Mouse (Mus musculus) olfactory bulb, adult 2 months (tissue): Measurements from ENCODE around the gene Hist1h1c. TPM values are rescaled to one million over a fixed set of nuclear protein-coding genes. Genes with fewer than 3 reads are reported as not detected.
"Not testable (repeated sequence)": the region's sequence is repeated elsewhere in the genome, so short reads cannot be mapped to it uniquely, and the experiment has no call there.

ENCODE experiments used
- H3K27ac ChIP-seq: fragments of 200-500 bp; 2 replicates; pipeline ENCODE4 v1.5.1; 2012; ENCODE audit warnings: low read depth, low read length; ENCODE audit not compliant: insufficient read depth
- H3K4me1 ChIP-seq: fragments of 200-500 bp; 2 replicates; pipeline ENCODE4 v1.6.1; 2012; ENCODE audit warnings: low read length; ENCODE audit not compliant: control insufficient read depth, insufficient read depth
- H3K4me3 ChIP-seq: fragments of 200-500 bp; 2 replicates; pipeline ENCODE4 v1.5.1; 2012; ENCODE audit warnings: mild to moderate bottlenecking, low read depth, low read length, moderate library complexity; ENCODE audit not compliant: insufficient read depth
- CTCF ChIP-seq: fragments of 200-500 bp; IDR thresholded peaks from 2 replicates; pipeline ENCODE4 v1.5.1; 2012; ENCODE audit warnings: low read depth, mild to moderate bottlenecking, low read length, moderate library complexity; ENCODE audit not compliant: insufficient read depth
- POLR2A ChIP-seq: fragments of 200-500 bp; IDR thresholded peaks from 2 replicates; pipeline ENCODE4 v1.6.1; 2012; ENCODE audit warnings: mild to moderate bottlenecking, low read depth, low read length, moderate library complexity; ENCODE audit not compliant: insufficient read depth
- whole genome bisulfite sequencing: fragments of 180-500 bp; shearing (Covaris S2); methylation state at CpG from one replicate; pipeline ENCODE4 v1.1.7; 2018; 5-methylcytosine and 5-hydroxymethylcytosine counted together
- polyA plus RNA-seq: library from polyadenylated mRNA; stranded (reverse); fragments of >200 nt; gene quantifications from 2 replicates; pipeline ENCODE4 v1.2.4, GENCODE M21; 2012; ENCODE audit warnings: low replicate concordance; ENCODE audit not compliant: missing spikeins, insufficient read depth, insufficient read length

Gene Hist1h1c
- polyA plus RNA-seq, 1 experiment: not detected

GRCm38 (mm10) chr13:23761871-23762821, 23.5 kb downstream of the Hist1h1c start, which contains the start of gene Hist1h3a:
Hist1h3a (minus strand) TSS chr13:23762386.
- H3K4me1 ChIP-seq: not testable (repeated sequence)
- H3K4me3 ChIP-seq: peak within 1 kb of the TSS; percentile 65
- WGBS: under 1% methylated on average over 33 of the region's 52 CpGs
- TF ChIP-seq POLR2A: peak; percentile 64
- peak within 1 kb of the TSS; percentile 91 for H3K27ac ChIP-seq

DNA sequence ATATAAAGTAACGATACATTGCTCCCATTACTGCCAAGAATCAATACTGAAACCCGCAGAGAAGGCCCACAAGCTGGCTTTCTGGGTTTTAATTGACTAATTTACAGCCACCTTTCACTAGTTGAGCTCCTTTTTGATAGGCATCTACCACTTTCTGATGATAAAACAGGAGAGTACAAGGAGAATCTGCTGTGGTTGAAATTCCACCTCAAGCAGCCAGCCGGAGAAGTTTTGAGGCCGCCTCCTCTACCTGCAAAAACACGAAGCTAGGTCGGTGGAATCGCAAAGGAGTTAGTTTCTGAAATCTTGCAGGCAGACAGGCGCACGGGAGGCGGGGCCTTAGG, 24.6 kb downstream of the Hist1h1c start:
- TF ChIP-seq POLR2A (no peak), CTCF (no peak)
- Histone ChIP-seq H3K4me1 (peaks cover 3% of the 10 kb centered on the region; the same call in 1 of the 2 replicates), H3K4me3 (peak overlapping the region; percentile 53; the same call in 1 of the 2 replicates), H3K27ac (peak overlapping the region; percentile 79)
- under 1% methylated on average over 10 of the region's 10 CpGs for WGBS

- TF ChIP-seq CTCF (no peak), POLR2A (peak; percentile 77)
- Histone ChIP-seq H3K27ac (peak within 1 kb of the TSS; percentile 79), H3K4me3 (peak within 1 kb of the TSS; percentile 53), H3K4me1 (peaks cover 3% of the 10 kb centered on the region; the same call in 1 of the 2 replicates)
- WGBS: 2% methylated on average over 34 of the region's 34 CpGs
Observed at GRCm38 (mm10) chr13:23763586-23764323, 25.1 kb downstream of the Hist1h1c start, which contains the start of gene Hist1h1a. Hist1h1a (plus strand) TSS chr13:23763666.

GRCm38 (mm10) chr13:23764324-23765171, 25.9 kb downstream of the Hist1h1c start:
- WGBS: 40% methylated on average over 12 of the region's 12 CpGs
- TF ChIP-seq CTCF: no peak
- no peak for TF ChIP-seq POLR2A
- peak overlapping the region; percentile 53 for H3K4me3 ChIP-seq
- 0 out of 2 replicates have a peak overlapping the region, but pooled peaks have one; percentile 74 for H3K27ac ChIP-seq
- H3K4me1 ChIP-seq: peaks cover 3% of the 10 kb centered on the region; the same call in 1 of the 2 replicates

DNA sequence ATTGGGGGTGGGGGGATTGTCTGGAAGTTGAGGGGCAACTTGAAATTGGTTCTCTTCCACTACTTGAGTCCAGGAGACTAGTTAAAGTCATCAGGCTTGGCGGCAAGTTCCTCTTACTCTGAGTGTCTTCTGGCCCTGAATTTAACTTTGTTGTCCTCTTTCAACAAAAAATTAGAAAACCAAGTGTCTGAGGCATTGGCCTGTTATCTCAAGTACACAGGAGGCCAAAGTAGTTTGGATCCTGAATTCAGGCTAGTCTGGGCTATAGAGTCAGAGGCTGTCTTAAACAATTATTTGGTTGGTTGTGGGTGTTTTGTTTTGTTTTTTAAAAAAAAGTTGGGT, 26.5 kb downstream of the Hist1h1c start:
- WGBS: 89% methylated on average over 1 of the region's 1 CpGs
- H3K4me3 ChIP-seq: no peak overlapping the region
- no peak overlapping the region for H3K27ac ChIP-seq
- TF ChIP-seq CTCF (no peak), POLR2A (no peak)
- peaks cover 3% of the 10 kb centered on the region; the same call in 1 of the 2 replicates for H3K4me1 ChIP-seq

DNA sequence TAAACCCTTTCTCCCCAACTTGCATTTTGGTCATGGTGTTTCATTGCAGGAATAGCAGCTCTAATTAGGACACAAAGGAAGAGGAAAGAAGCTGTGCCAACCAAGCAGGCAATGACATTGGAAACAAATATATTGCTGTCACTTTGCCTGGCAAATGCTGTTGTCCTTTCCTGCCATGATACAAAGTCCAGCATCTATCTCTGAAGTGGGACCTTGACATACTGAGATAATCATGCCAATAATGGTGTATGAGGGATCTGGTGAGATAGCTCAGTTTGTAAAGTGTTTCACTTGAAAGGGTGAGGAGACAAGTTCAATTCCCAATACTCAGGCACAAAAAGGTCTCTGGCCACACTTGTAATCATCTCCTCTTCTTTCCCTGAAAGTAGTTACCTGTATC, 28.2 kb downstream of the Hist1h1c start:
- Histone ChIP-seq H3K27ac (no peak overlapping the region), H3K4me1 (peaks cover 3% of the 10 kb centered on the region; the same call in 1 of the 2 replicates), H3K4me3 (no peak overlapping the region)
- no peak for TF ChIP-seq CTCF
- TF ChIP-seq POLR2A: no peak

DNA sequence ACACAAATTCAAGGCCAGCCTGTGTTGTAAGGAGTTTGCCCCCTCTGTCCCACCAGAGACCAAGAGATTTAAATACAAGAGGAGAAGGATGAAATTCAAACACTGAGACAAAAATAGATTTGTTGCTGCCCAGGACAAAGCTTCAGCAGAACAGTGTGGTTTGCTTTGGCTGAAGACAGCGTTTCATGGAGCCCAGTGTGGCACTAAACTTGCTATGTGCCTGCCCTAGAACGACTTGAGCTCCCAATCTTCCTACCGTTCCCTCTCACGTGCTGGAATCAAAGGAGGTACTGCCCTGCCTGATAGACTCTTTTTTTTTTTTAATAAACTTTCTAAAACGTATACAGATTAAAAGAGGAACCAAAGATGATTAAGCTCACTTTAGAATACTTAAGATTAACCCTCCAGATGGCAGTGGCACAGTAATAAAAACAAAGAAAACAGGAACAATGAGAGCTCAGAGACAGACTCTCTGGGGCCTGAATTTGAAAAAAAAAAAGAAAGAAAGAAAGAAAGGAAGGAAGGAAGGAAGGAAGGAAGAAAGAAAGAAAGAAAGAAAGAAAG, 30.3 kb downstream of the Hist1h1c start:
- TF ChIP-seq POLR2A (no peak), CTCF (no peak)

GRCm38 (mm10) chr13:23769613-23770012, 31.0 kb downstream of the Hist1h1c start, which contains the start of gene Trim38:
Trim38 (plus strand) TSS chr13:23769913.
- not testable (repeated sequence) for H3K27ac ChIP-seq, H3K4me1 ChIP-seq, H3K4me3 ChIP-seq
- 92% methylated on average over 2 of the region's 2 CpGs for WGBS

More for the DNA sequence above, 30.3 kb downstream of the Hist1h1c start:
- Histone ChIP-seq H3K4me3 (no peak overlapping the region), H3K4me1 (peaks cover 6% of the 10 kb centered on the region), H3K27ac (no peak overlapping the region)
- WGBS: 45% methylated on average over 5 of the region's 5 CpGs
